Mouse (Mus musculus) CD8-positive naive resting alpha-beta T cell, adult 57 days (primary cell): Measurements from ENCODE around the gene H2afy. TPM values are rescaled to one million over a fixed set of nuclear protein-coding genes. Genes with fewer than 3 reads are reported as not detected.

Experiments
- total RNA-seq: library from RNA; stranded (reverse); gene quantifications from one replicate; pipeline ENCODE4 v1.2.4, GENCODE M21; 2023

Gene H2afy
- 308 TPM for total RNA-seq

DNA sequence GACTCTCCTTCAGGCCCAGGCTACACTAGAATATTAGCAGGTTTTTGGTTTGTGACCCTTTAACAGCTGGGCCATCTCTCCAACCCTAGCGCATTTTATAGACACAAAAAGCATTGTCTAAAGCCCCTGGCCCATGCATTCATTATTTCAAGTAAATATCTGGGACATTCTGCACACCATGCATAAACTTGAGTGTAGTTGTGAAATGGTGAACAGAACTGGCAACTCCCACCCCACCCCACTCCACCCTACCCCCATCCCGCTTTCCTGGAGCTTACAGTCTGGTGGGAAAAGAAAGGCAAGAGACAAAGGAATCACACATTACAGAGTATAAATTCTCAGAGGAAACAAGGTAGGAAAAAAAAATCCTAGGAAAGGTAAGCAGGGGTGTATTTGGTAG is at the start of gene H2afy:
Gene H2afy (minus strand): TSS at position 162 of the 400 bp plus-strand sequence.

DNA sequence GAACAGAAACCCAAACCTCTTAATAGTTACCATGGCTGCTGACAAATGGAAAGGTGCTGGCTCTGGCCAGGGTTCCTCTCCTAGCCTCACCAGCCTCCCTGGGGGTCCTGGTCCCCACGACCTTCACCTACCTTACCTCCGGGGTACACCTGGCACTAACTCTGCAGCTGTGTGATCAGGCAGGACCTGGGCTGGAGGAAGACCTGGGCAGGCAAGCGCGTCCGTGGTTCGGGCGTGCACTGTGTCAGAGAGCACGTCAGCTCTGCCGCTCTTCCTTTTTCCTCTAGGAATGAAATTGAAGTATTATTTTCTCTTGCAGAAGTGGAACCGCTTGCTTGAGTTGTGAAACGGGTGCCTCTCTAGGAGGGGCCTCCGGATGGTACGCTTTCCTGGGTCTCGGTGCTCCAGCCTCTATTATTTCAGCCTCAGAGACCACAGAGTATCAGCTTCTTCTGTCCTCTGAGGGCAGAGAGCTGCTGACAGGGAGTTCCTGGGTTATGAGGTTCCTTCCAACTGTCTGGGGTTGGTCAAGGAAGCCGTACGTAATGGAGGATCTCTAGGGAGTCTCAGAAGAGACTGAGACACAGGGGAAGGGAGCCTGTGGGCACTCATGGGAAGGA is 42.4 kb upstream of the H2afy start, which contains the start of gene Tifab:
Gene Tifab (minus strand): TSS at position 470 of the 620 bp plus-strand sequence.

Other genes with a start within 250 kb of the H2afy start
- 1.7 TPM for gene Tifab, start 42.5 kb upstream of the H2afy start, total RNA-seq
- not detected for gene Neurog1, start 115.8 kb upstream of the H2afy start, total RNA-seq
- not detected for gene Cxcl14, start 160.2 kb upstream of the H2afy start, total RNA-seq